Mouse (Mus musculus) adrenal gland, postnatal 25 days (tissue): ENCODE results near the gene Cnr1. TPM values are rescaled to one million over a fixed set of nuclear protein-coding genes. Genes with fewer than 3 reads are reported as not detected.

Experiments used
- DNase-seq: peaks from one replicate; pipeline ENCODE4 v3.0.0; 2021; ENCODE audit warnings: mixed read lengths
- total RNA-seq: library from RNA; stranded (reverse); gene quantifications from 2 replicates; pipeline ENCODE4 v1.2.3, GENCODE M21; 2021

Gene Cnr1
- total RNA-seq, 1 experiment from 2014 or later, result 40.0 TPM

DNA sequence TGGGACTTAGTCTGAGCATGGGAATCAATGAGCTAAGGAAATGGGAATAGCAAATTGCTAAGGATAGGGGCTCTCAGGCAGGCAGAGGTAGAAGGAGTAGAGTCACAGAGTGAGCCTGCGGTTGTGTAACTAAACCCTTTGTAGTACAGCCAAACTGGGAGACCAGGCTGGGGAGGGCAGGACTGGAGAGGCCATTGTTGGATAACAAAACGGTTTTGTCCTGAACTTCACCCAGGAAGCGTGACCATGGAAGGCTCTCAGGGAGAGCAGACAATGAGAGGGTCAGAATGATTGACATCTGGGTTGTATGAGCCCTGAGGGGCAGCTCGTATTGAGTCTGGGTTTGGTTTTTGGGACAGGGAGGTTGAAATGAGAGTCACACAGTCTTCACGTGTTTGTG, 17.2 kb downstream of the Cnr1 start:
- DNase-seq, result no peak

DNA sequence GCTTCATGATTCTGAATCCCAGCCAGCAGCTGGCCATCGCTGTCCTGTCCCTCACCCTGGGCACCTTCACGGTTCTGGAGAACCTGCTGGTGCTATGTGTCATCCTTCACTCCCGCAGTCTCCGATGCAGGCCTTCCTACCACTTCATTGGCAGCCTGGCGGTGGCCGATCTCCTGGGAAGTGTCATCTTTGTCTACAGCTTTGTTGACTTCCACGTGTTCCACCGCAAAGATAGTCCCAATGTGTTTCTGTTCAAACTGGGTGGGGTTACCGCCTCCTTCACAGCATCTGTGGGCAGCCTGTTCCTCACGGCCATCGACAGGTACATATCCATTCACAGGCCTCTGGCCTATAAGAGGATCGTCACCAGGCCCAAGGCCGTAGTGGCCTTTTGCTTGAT, 19.5 kb downstream of the Cnr1 start:
- DNase-seq, result no peak

DNA sequence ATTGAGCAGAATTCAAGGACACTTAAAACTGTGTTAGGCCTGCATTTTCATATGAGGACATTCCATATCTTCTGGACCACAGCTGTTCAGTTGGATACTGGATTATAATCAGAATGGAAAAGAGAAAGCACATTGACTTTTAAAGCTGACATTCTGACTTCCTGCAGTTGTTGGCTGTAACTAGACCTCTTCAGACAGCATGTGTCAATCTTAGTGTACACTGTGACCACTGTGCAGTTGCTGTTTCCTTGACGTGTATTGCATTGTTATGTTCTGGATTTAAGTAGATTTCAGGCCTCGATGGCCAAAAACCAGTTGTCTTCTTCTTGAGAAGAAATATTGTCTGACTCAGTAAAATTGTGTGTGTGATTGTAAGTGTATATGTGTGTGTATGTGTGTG, 21.3 kb downstream of the Cnr1 start:
- DNase-seq, result no peak

DNA sequence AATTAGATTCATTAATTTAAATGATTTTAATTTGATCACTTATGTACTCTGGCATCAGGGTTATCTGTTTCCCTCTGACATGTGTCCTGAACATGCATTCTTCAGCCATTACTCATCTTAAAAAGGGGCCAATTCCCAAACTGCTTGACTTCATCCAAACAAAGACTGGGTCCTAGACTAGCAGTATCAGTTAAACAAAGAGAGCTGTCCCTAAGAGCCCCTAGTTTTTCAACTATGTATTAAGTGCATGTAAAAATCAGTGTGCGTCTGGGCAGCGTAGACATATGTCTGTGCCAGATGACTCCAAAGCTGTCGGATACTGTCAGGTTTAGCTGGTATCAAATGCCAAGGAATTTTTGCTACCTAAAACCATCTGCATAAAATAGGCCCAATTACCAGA, 23.2 kb downstream of the Cnr1 start:
- DNase-seq, result no peak

GRCm38 (mm10) chr4:33957398-33957797, 33.0 kb downstream of the Cnr1 start:
- DNase-seq, result no peak

DNA sequence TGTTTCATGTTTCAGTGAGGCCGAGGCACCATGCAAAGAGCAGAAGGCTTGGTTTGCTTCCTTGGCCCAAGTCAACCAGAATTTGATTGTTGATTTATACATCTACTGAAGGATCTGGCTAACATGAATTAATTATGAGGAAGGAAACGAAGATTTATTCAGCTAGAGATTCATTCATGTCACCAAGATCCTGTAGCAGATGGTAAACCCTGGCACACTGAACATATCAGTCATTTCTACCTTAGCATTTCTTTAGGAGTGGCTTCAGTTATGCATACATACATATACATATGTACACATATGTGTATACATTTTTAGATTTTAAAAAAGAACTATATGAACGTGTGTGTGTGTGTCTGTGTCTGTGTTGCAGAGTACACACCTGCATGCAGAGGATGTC, 34.1 kb downstream of the Cnr1 start:
- no peak for DNase-seq

DNA sequence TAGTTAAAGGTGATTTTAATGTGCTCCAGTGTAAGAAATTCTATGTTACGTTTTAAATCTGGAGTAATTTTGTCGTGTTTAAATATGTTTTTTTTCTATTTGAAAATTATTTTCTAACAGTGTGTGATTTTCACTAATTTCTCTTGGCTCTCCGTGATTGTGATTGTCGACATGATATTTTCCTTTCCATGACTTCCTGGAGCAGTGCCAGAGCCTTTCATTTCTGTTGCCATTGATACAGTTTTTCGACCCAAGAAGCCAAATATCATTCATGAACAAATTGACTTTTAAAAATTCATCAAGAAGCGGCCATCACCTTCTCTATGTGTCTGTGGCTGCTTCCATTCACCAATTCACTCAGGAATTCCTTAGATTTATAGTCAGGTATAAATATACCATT, 35.4 kb downstream of the Cnr1 start:
- DNase-seq, result no peak

GRCm38 (mm10) chr4:33970726-33971125, 46.3 kb downstream of the Cnr1 start:
- DNase-seq, result no peak

DNA sequence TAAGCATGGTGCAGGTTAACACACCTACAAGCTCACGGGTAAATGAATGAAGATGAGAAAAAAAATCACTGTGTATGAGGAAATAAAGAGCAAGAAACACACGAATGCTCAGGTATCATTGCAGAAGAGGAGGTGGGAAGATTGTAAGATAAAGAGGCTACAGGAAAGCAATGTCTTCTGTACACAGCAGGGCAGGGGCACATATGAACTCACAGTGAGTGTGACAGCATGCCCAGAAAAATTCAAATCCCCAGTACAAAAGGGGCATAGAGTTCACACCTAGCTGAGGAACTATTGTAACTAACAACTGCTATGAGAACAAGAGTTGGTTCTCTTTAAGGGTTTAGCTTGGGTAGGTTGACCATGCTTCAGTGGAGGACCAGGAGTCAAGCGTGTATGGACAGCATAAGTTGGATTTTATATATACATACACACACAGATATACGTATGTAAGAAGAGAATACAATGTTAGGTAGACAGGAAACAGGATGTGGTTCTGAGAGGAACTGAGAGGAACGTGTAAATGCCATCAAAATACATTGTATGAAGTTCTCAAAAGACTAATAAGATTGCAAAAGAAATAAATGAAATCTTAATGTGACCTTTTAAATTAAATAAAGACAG, 64.2 kb downstream of the Cnr1 start:
- no peak for DNase-seq

DNA sequence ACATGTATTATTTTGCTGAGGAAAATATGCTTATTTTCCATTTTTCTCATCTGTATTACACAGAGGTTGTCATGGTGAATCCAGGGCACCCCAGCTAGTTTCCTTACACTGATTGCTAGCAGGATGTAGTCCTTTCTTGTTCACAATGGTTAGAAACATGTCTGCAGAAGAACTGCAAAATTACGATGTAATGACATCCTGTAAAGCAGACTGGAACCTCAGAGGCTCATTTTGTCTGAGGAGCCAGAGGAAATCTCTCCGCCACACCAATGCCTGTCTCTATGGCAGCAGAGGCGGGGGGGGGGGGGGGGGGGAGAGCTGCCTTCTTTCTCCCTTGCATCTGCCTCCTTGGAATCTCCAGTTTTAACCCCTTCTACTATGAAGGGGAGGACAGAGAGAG, 68.3 kb downstream of the Cnr1 start:
- DNase-seq, result no peak

DNA sequence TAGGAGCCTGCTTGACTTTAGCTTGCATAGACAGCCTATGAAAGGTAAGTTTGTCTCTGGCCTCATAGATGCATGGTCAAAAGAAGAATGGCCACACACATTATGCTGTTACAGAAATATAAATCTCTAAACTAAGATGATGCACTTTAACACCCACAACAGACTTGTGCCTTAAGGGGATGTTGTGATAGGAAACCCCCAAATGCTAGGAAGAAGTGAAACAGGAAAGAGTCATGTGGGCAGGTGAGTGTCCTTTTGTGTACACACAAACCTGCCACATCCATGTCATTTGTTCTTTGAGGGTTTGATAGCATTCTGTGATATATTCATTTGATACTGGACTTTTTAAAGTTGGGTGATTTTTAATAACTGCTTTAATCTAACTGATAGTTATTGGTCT, 72.0 kb downstream of the Cnr1 start:
- no peak for DNase-seq

Other genes starting within 250 kb of the Cnr1 start
- gene Spaca1, start 125.6 kb downstream of the Cnr1 start, total RNA-seq, result 0.81 and 0.85 TPM in 2 replicates